Mouse (Mus musculus): ENCODE measurements around the gene Fam207a. TPM values are rescaled to one million over a fixed set of nuclear protein-coding genes. Genes with fewer than 3 reads are reported as not detected.

The Fam207a gene
- total RNA-seq, 1 experiment, result 33.6 TPM

DNA sequence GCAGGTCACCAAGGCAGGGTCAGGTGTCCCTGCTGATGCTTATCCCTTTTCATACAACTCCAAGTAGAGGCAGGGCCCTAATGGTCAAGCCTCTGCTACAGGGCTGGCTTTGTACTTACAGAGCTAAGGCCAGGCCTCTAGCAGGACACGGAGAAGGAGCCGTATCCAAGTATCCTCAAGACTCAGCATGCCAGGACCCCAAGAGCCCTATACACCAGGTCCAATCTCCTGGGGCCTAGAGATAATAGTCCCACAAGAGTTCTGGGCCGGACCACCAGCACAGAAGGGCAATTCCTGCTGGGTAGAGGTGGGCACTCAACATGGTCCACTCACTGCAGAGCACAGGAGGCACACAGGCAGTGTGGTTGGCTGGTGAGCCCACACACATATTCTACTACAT lies 6.8 kb downstream of the Fam207a start:
- Histone ChIP-seq H3K27ac (ENCODE audit: insufficient read depth, low read depth, low read length, poor library complexity, severe bottlenecking) (no peak overlapping the region), H3K4me1 (ENCODE audit: control insufficient read depth in 2 of 2, insufficient read depth in 2 of 2, low read length in 2 of 2, poor library complexity in 1 of 2) (peaks cover 0 to 9% of the 10 kb centered on the region in 2 experiments; a peak in 1 of 4 replicates), H3K9ac (ENCODE audit: insufficient read depth, low read depth, low read length, poor library complexity, severe bottlenecking) (no peak overlapping the region), H3K4me3 (ENCODE audit: insufficient read depth in 1 of 2, low read depth in 1 of 2, low read length in 2 of 2, poor library complexity in 1 of 2, severe bottlenecking in 1 of 2) (no peak overlapping the region), H3K36me3 (ENCODE audit: control insufficient read depth, insufficient read depth, low read length, poor library complexity, severe bottlenecking) (peaks cover 65% of the 10 kb centered on the region), H3K9me3 (ENCODE audit: control insufficient read depth, insufficient read depth, low read depth, low read length) (no peaks in the 10 kb centered on the region)
- TF ChIP-seq ZC3H11A (IDR thresholded peaks at IDR 0.05; ENCODE audit: borderline replicate concordance, low read depth, low read length) (no peak), CHD2 (IDR thresholded peaks at IDR 0.05; ENCODE audit: low read depth, low read length) (no peak), ZNF384 (IDR thresholded peaks at IDR 0.05; ENCODE audit: low read depth, low read length) (no peak), HCFC1 (IDR thresholded peaks at IDR 0.05; ENCODE audit: borderline replicate concordance, insufficient read depth, low read length) (no peak), MAFK (IDR thresholded peaks at IDR 0.05; ENCODE audit: insufficient read depth, low read depth, low read length) (no peak)
- no peak for DNase-seq (ENCODE audit: low read depth, low spot score)
- in situ Hi-C loops (cut with MboI; ENCODE audit: low sequenced_read_pairs in 2 of 2, unreplicated experiment in 2 of 2), result no loop called here

DNA sequence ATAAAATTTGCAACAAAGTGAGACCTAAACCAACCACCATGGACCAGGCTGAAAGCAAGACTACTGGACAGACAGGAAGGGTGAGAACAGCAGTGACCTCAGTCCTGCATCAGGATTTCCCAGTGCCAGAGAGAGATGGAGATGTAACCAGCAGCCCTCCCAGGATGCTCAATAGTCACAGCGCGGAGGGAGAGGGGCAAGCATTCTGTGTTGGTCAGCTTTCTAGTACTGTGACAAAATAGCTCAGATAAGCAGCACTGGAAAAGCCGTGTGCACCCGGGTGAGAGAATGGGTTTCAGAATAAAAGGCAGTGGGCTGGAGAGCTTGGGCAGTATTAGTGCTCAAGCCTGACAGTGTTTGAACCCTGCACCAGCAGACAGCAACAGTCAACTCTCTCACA lies 7.8 kb downstream of the Fam207a start:
- peaks cover 0 to 9% of the 10 kb centered on the region in 2 experiments; a peak in 1 of 4 replicates for H3K4me1 ChIP-seq (ENCODE audit: control insufficient read depth in 2 of 2, insufficient read depth in 2 of 2, low read length in 2 of 2, poor library complexity in 1 of 2)
- no peak overlapping the region for H3K9ac ChIP-seq (ENCODE audit: insufficient read depth, low read depth, low read length, poor library complexity, severe bottlenecking)
- no peak overlapping the region for H3K27ac ChIP-seq (ENCODE audit: insufficient read depth, low read depth, low read length, poor library complexity, severe bottlenecking)
- in situ Hi-C loops (cut with MboI; ENCODE audit: low sequenced_read_pairs in 2 of 2, unreplicated experiment in 2 of 2), result no loop called here
- no peak overlapping the region for H3K4me3 ChIP-seq (ENCODE audit: insufficient read depth in 1 of 2, low read depth in 1 of 2, low read length in 2 of 2, poor library complexity in 1 of 2, severe bottlenecking in 1 of 2)
- no peak for DNase-seq (ENCODE audit: low read depth, low spot score)
- TF ChIP-seq MAFK (IDR thresholded peaks at IDR 0.05; ENCODE audit: insufficient read depth, low read depth, low read length), result no peak
- no peak for TF ChIP-seq ZNF384 (IDR thresholded peaks at IDR 0.05; ENCODE audit: low read depth, low read length)
- TF ChIP-seq CHD2 (IDR thresholded peaks at IDR 0.05; ENCODE audit: low read depth, low read length), result no peak
- TF ChIP-seq ZC3H11A (IDR thresholded peaks at IDR 0.05; ENCODE audit: borderline replicate concordance, low read depth, low read length), result no peak
- TF ChIP-seq HCFC1 (IDR thresholded peaks at IDR 0.05; ENCODE audit: borderline replicate concordance, insufficient read depth, low read length), result no peak
- peaks cover 70% of the 10 kb centered on the region for H3K36me3 ChIP-seq (ENCODE audit: control insufficient read depth, insufficient read depth, low read length, poor library complexity, severe bottlenecking)
- no peaks in the 10 kb centered on the region for H3K9me3 ChIP-seq (ENCODE audit: control insufficient read depth, insufficient read depth, low read depth, low read length)

DNA sequence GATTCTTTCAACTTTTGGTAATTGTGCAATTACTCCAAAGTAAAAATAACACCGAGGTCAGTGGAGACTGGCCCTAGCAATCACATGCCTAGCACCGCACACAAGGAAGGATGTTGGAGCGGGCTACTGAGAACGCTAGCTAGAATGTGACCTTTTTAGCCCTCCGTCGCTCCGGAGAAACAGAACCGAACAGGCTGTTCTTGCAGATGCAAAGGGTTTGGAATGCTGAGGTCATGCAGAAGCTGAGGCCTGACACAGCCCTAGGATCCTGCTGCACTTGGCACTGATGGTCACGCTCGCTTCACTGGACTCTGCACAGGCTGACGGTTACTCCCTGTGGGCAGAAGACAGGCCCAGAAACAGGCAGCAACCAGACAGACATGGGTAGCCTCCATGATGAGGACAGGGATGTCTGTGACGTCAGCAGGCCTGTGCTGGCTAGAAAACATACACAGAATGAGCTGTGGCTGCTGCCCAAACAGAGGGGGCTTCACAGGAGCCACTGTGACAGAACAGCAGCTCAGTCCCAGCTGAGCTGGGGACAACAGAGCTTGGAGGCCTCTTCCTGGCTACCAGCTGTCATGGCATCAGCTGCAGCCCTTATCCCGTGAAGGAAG lies 8.5 kb downstream of the Fam207a start:
- TF ChIP-seq ZNF384 (IDR thresholded peaks at IDR 0.05; ENCODE audit: low read depth, low read length), result no peak
- TF ChIP-seq ZC3H11A (IDR thresholded peaks at IDR 0.05; ENCODE audit: borderline replicate concordance, low read depth, low read length), result no peak
- TF ChIP-seq CHD2 (IDR thresholded peaks at IDR 0.05; ENCODE audit: low read depth, low read length), result no peak
- TF ChIP-seq HCFC1 (IDR thresholded peaks at IDR 0.05; ENCODE audit: borderline replicate concordance, insufficient read depth, low read length), result no peak
- no peak for TF ChIP-seq MAFK (IDR thresholded peaks at IDR 0.05; ENCODE audit: insufficient read depth, low read depth, low read length)
- no peak overlapping the region for H3K27ac ChIP-seq (ENCODE audit: insufficient read depth, low read depth, low read length, poor library complexity, severe bottlenecking)
- DNase-seq (ENCODE audit: low read depth, low spot score), result no peak
- no peak overlapping the region for H3K4me3 ChIP-seq (ENCODE audit: insufficient read depth in 1 of 2, low read depth in 1 of 2, low read length in 2 of 2, poor library complexity in 1 of 2, severe bottlenecking in 1 of 2)
- H3K9me3 ChIP-seq (ENCODE audit: control insufficient read depth, insufficient read depth, low read depth, low read length), result no peaks in the 10 kb centered on the region
- in situ Hi-C loops (cut with MboI; ENCODE audit: low sequenced_read_pairs in 2 of 2, unreplicated experiment in 2 of 2), result no loop called here
- peaks cover 64% of the 10 kb centered on the region for H3K36me3 ChIP-seq (ENCODE audit: control insufficient read depth, insufficient read depth, low read length, poor library complexity, severe bottlenecking)
- peaks cover 0 to 9% of the 10 kb centered on the region in 2 experiments; a peak in 1 of 4 replicates for H3K4me1 ChIP-seq (ENCODE audit: control insufficient read depth in 2 of 2, insufficient read depth in 2 of 2, low read length in 2 of 2, poor library complexity in 1 of 2)
- no peak overlapping the region for H3K9ac ChIP-seq (ENCODE audit: insufficient read depth, low read depth, low read length, poor library complexity, severe bottlenecking)

DNA sequence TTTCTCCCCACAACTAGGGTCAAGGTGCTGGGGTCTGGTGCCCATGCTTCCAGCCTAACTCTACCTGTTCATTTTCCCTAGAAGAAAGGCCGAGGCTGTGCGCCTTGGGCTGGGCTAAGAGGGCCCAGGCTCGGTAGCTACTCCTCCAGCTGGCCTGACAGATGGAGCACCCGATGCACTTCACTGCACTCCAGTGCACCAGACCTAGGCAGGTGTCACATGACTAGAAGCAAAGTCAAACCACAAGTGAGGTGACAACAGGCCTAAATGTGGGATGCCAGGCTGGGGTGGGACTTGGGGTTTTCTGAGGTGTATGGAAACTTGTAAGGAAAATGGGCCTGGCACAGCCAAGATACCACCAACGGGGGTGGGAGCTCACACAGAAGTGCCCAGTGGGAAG lies 9.1 kb downstream of the Fam207a start:
- Histone ChIP-seq H3K4me3 (ENCODE audit: insufficient read depth in 1 of 2, low read depth in 1 of 2, low read length in 2 of 2, poor library complexity in 1 of 2, severe bottlenecking in 1 of 2) (no peak overlapping the region), H3K4me1 (ENCODE audit: control insufficient read depth in 2 of 2, insufficient read depth in 2 of 2, low read length in 2 of 2, poor library complexity in 1 of 2) (peaks cover 0 to 9% of the 10 kb centered on the region in 2 experiments; a peak in 1 of 4 replicates), H3K9me3 (ENCODE audit: control insufficient read depth, insufficient read depth, low read depth, low read length) (no peaks in the 10 kb centered on the region), H3K36me3 (ENCODE audit: control insufficient read depth, insufficient read depth, low read length, poor library complexity, severe bottlenecking) (peaks cover 60% of the 10 kb centered on the region), H3K27ac (ENCODE audit: insufficient read depth, low read depth, low read length, poor library complexity, severe bottlenecking) (no peak overlapping the region), H3K9ac (ENCODE audit: insufficient read depth, low read depth, low read length, poor library complexity, severe bottlenecking) (no peak overlapping the region)
- TF ChIP-seq HCFC1 (IDR thresholded peaks at IDR 0.05; ENCODE audit: borderline replicate concordance, insufficient read depth, low read length) (no peak), ZNF384 (IDR thresholded peaks at IDR 0.05; ENCODE audit: low read depth, low read length) (no peak), CHD2 (IDR thresholded peaks at IDR 0.05; ENCODE audit: low read depth, low read length) (no peak)
- in situ Hi-C loops (cut with MboI; ENCODE audit: low sequenced_read_pairs in 2 of 2, unreplicated experiment in 2 of 2), result no loop called here
- no peak for DNase-seq (ENCODE audit: low read depth, low spot score)
